Mouse (Mus musculus) brain, embryonic 14.5 days (tissue): Measurements from ENCODE around the gene Sdc4. TPM values are rescaled to one million over a fixed set of nuclear protein-coding genes. Genes with fewer than 3 reads are reported as not detected.

Experiments
- DNase-seq: peaks from one replicate; pipeline ENCODE4 v3.0.0-alpha.2; 2011; ENCODE audit warnings: low read depth
- CTCF ChIP-seq: fragments of 200-500 bp; IDR thresholded peaks from 2 replicates; pipeline ENCODE4 v1.5.1; 2012; ENCODE audit warnings: inconsistent platforms, mild to moderate bottlenecking, moderate library complexity, borderline replicate concordance; ENCODE audit not compliant: insufficient read depth, insufficient read length; ENCODE audit errors: extremely low read depth
- POLR2A ChIP-seq: fragments of 200-500 bp; IDR thresholded peaks from 2 replicates; pipeline ENCODE4 v1.6.1; 2012; ENCODE audit warnings: mild to moderate bottlenecking, inconsistent platforms, borderline replicate concordance; ENCODE audit not compliant: poor library complexity, insufficient read depth, insufficient read length, severe bottlenecking; ENCODE audit errors: extremely low read depth
- polyA plus RNA-seq: library from polyadenylated mRNA; depleted of rRNA; stranded (reverse); fragments of >200 nt; gene quantifications from 2 replicates; pipeline ENCODE4 v1.2.3, GENCODE M21; 2012

Gene Sdc4
- polyA plus RNA-seq, 1 experiment: 3.7 TPM

GRCm38 (mm10) chr2:164456864-164457300, 13.2 kb upstream of the Sdc4 start, which contains the start of gene Sys1:
Sys1 (plus strand) TSS chr2:164456964.
- TF ChIP-seq CTCF (peak; percentile 3; the same call in 1 of the 2 replicates), POLR2A (no peak)
- peak; percentile 45 for DNase-seq

- no peak for DNase-seq
- TF ChIP-seq CTCF (no peak), POLR2A (no peak)
These were observed 12.7 kb upstream of the Sdc4 start for GRCm38 (mm10) chr2:164456413-164456812.

- no peak for DNase-seq
- TF ChIP-seq POLR2A: no peak
- no peak for TF ChIP-seq CTCF
These were observed 11.9 kb upstream of the Sdc4 start for GRCm38 (mm10) chr2:164455421-164456190.

DNA sequence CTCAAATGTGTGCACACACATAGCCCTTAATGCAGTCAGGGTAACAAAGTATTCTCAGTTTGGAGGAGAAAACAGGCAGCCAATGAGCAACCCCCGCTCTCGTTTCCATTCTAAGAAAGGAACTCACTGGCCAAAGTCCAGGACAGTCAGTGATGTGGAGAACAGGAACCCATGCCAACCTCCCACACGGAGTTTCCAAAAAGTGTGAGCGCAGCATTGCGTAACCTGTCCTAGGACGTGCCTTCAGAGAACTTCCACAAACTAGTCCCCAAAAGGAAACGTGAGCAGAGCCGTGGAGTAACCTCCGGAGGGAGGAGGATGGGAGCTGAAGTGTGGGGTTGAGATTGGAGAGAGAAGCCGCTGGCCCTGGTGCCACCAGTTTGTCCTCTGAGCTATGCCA, 11.2 kb upstream of the Sdc4 start:
- DNase-seq: no peak
- no peak for TF ChIP-seq POLR2A
- no peak for TF ChIP-seq CTCF

GRCm38 (mm10) chr2:164453887-164454500, 10.3 kb upstream of the Sdc4 start:
- TF ChIP-seq POLR2A (no peak), CTCF (no peak)
- DNase-seq: no peak

- DNase-seq: no peak
- no peak for TF ChIP-seq CTCF
- TF ChIP-seq POLR2A: no peak
These were observed 9.5 kb upstream of the Sdc4 start for GRCm38 (mm10) chr2:164453047-164453757.

GRCm38 (mm10) chr2:164452000-164452676, 8.5 kb upstream of the Sdc4 start:
- DNase-seq: no peak
- no peak for TF ChIP-seq CTCF
- TF ChIP-seq POLR2A: no peak

DNA sequence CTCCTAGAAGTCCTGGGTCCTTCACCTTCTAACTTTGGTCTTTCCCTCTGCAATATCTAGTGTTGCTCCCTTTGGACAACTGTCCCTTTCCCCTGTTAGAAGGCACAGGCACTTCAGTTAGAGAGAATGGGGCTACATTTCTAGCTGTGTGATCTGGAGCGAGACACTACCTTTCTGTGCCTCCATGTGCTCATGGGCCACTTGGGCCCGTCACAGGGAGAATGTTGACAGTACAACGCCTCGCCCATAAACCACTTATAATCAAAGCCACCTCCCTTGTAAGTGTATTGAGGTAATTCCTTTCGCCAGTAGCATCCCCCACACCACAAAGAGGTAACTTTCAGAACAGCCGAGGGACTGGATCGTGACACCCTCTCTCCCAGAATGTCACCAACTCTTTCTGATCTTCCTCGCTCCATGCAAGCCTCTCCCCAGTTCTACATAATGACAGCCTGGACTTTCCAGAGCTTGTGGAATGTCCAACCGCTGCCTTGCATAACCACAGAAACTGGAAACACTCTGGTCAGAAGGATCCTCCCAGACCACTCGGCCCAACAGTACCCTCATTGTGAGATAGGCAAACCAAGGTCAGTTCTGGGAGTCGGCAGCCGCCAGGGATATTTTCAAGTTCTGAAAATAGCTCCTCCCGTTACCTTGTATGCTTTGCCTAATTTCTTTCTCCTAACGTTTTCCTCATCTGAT, 5.8 kb upstream of the Sdc4 start:
- TF ChIP-seq CTCF (no peak), POLR2A (no peak)
- no peak for DNase-seq

GRCm38 (mm10) chr2:164448921-164449320, 5.2 kb upstream of the Sdc4 start:
- DNase-seq: no peak

DNA sequence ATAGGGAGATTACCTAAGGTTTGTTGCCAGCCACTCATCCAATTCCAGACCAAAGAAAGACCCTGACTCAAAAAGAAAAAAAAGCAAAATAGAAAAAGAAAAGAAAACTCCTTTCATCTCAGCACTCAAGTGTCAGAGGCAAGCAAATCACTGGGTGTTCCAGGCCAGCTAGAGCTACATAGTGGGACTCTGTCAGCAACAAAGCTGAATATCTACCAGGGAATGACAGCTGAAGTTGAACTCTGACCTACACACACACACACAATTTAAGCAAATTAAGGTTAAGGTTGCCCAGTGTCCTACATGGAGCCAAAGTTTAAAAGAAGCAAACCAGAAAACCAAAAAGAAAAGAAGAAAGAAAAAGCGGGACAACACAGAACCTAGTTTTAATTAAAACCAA, 4.5 kb upstream of the Sdc4 start:
- DNase-seq: no peak
- TF ChIP-seq POLR2A (no peak), CTCF (no peak)

More at GRCm38 (mm10) chr2:164448921-164449320, 5.2 kb upstream of the Sdc4 start:
- TF ChIP-seq POLR2A (no peak), CTCF (no peak)
